Mouse (Mus musculus) thymus, adult 2 months (tissue): ENCODE measurements around the gene Rab43.

ENCODE experiments used
- CTCF ChIP-seq: fragments of 200-500 bp; IDR thresholded peaks from 2 replicates; pipeline ENCODE4 v1.5.1; 2012; ENCODE audit warnings: mild to moderate bottlenecking, control low read depth, low read length, moderate library complexity, borderline replicate concordance; ENCODE audit not compliant: control insufficient read depth, poor library complexity, insufficient read depth; ENCODE audit errors: extremely low read depth
- POLR2A ChIP-seq: fragments of 200-500 bp; IDR thresholded peaks from 2 replicates; pipeline ENCODE4 v1.6.1; 2012; ENCODE audit warnings: mild to moderate bottlenecking, low read length, control low read depth, moderate library complexity; ENCODE audit not compliant: control insufficient read depth, poor library complexity, insufficient read depth; ENCODE audit errors: extremely low read depth

GRCm38 (mm10) chr6:87804036-87804435 is 7.9 kb downstream of the Rab43 start:
- TF ChIP-seq CTCF, result no peak
- no peak for TF ChIP-seq POLR2A
